Mouse (Mus musculus) ES-Bruce4 (cell line): ENCODE data around the gene Lxn.

Experiments
- CTCF ChIP-seq: IDR thresholded peaks from one replicate; pipeline ENCODE4 v1.8.1; 2011; ENCODE audit warnings: low read depth, low read length
- EP300 ChIP-seq: IDR thresholded peaks from 2 replicates; pipeline ENCODE4 v1.6.1; 2011; ENCODE audit warnings: low read depth, low read length; ENCODE audit not compliant: insufficient read depth
- POLR2A ChIP-seq: IDR thresholded peaks from one replicate; pipeline ENCODE4 v1.8.1; 2011; ENCODE audit warnings: low read length; ENCODE audit not compliant: insufficient read depth

DNA sequence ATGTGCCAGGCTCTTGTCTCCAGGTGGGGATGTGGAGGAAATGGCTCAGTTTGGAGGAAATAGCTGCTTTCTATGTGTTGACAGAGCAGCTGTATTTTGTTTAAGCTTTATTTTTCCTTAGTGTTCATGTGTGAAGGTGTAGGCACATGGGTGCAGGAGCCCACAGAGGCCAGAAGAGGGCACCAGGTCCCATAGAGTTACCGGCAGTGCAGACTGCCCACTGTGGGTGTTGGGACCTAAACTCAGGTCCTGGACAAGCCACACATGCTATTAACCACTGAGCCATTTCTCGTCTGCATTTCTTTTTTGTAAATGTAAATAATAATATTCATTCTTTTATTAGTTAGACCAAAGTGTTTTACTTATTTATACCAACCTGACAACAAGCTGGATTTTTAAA is 16.6 kb downstream of the Lxn start:
- TF ChIP-seq CTCF (peak; percentile 68), EP300 (no peak), POLR2A (no peak)
